Mouse (Mus musculus): Measurements from ENCODE around the gene Foxp1. TPM values are rescaled to one million over a fixed set of nuclear protein-coding genes. Genes with fewer than 3 reads are reported as not detected.
A peak's percentile ranks its signal among the peaks of the same experiment; 100 is the strongest.

Gene Foxp1
- total RNA-seq, 2 experiments from 2014 or later, result 133 to 135 TPM

DNA sequence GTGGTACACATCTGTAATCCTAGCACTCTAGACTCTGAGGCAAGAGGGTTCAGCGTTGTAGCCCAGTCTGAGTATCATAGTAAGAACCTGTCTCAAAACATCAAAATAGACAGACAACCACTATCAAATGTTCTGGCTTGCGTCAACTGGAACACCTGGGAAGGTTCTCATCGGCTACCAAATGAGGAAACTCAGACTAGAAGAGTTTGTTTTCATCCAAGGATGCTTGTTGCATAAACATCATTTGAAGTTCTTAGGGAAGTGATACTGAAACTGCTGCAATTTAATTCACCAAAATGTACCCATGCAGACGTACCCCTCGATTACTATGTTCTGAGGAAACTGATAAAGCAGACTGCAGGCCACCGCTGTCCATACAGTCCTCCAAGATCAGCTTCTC, 222.3 kb downstream of the Foxp1 start:
- DNase-seq (ENCODE audit: low spot score in 2 of 2), result no peak

- DNase-seq (ENCODE audit: low spot score in 2 of 2), result no peak
Measured at GRCm38 (mm10) chr6:99299196-99299595, 223.3 kb downstream of the Foxp1 start.

DNA sequence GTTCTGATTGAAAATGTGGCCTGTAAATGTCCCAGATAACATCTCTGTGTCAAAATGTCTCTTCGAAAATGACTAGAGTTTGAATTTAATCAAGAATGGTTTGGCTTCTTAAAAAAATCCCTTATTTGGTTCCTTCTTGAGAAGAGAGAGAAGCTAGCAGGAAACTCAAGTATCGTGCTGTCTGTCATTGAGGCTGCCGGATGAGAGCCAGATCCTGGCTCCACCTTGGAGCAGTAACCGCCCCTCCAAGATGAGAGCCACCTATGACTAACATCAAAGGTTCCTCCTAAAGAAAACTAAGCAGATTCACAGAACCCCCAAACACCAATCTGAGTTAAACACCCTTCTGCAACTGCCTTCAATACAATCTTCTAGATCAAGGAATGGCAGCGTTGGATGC, 225.0 kb downstream of the Foxp1 start:
- no peak for DNase-seq (ENCODE audit: low spot score in 2 of 2)

GRCm38 (mm10) chr6:99295495-99295894, 227.0 kb downstream of the Foxp1 start:
- peak; percentile 22 to 70 for DNase-seq (ENCODE audit: low spot score in 2 of 2)

DNA sequence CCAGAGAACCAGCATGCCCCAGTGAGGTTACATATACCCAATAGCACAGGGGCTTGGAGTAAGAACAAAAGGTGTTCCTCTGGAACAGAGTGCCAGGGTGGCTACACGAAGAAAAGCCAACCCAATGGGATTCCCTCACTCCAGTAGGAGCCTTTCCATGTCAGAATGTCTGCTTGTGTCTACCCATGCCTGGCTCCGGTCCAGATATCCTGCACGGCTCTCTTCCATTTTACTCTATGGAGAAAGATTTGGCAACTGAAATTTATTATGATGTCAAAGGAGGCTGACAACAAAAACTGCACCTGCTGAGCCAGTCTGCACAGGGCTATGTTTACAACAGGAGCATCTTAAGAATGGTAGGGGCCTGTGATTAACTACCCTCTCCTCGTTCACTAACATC, 233.3 kb downstream of the Foxp1 start:
- no peak for DNase-seq (ENCODE audit: low spot score in 2 of 2)

DNA sequence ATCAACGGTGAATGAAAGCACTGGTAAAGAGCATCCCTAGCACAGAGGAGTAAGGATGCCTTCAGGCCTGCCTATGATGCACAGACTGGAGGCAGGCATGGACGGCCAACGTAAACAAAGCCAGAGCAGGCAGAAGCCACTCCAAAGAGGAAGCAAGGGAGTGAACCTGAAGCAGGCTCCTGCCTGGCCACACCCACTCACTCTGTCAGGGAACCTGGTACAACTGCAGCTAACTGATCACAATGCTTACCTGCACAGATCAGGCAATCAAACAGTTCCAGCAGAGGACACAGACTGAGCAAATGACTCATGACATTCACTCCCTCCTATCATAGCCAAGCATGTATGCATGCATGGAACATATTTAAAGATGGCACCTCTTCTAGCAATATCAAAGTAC, 237.5 kb downstream of the Foxp1 start:
- no peak for DNase-seq (ENCODE audit: low spot score in 2 of 2)

DNA sequence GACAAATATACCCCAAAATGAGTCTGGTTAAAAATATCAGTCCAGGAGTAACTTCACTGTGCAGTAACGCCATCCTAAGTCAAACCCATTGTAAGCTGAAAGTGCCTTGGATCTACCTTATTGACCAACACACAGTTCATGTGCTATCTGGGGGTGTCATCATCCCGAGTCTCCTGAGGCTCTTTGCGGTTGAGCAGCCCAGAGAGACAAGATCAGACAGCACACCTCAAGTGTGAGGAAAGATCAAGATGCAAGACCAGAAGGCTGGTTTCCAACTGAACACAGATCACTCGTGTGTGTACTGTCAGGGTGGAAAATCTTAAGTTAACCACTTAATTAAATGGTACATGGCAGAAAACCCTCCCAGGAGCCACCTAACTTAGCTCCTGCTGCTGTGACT, 238.5 kb downstream of the Foxp1 start:
- DNase-seq (ENCODE audit: low spot score in 2 of 2), result no peak

GRCm38 (mm10) chr6:99282866-99283657, 239.5 kb downstream of the Foxp1 start:
- no peak for DNase-seq (ENCODE audit: low spot score in 2 of 2)

GRCm38 (mm10) chr6:99281433-99281832, 241.1 kb downstream of the Foxp1 start:
- DNase-seq (ENCODE audit: low spot score in 2 of 2), result no peak

DNA sequence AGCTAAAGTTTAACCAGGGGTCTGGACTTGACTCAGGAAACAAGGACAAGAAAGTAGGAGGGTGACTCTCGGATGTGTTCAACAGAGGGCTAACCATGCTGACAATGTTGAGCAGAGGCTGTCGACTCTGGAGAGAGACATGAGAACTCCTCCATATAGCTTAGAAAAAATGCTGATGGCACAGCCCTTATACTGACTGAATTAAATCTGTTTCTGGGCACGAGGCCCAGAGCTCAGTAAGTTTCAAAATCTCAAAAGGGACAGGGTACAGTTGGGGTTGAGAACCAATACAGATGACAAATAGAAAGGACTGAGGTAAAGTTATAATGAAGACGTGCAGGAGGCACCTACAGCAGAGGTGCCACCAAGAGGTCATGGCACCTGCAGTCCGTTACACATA, 241.9 kb downstream of the Foxp1 start:
- no peak for DNase-seq (ENCODE audit: low spot score in 2 of 2)

- DNase-seq (ENCODE audit: low spot score in 2 of 2), result no peak
Measured at GRCm38 (mm10) chr6:99277251-99277650, 245.3 kb downstream of the Foxp1 start.

GRCm38 (mm10) chr6:99276297-99276653, 246.2 kb downstream of the Foxp1 start:
- DNase-seq (ENCODE audit: low spot score in 2 of 2), result no peak

- DNase-seq (ENCODE audit: low spot score in 2 of 2), result no peak
Measured at GRCm38 (mm10) chr6:99275381-99276296, 246.9 kb downstream of the Foxp1 start.

- no peak for DNase-seq (ENCODE audit: low spot score in 2 of 2)
Measured at GRCm38 (mm10) chr6:99274667-99275066, 247.9 kb downstream of the Foxp1 start.

DNA sequence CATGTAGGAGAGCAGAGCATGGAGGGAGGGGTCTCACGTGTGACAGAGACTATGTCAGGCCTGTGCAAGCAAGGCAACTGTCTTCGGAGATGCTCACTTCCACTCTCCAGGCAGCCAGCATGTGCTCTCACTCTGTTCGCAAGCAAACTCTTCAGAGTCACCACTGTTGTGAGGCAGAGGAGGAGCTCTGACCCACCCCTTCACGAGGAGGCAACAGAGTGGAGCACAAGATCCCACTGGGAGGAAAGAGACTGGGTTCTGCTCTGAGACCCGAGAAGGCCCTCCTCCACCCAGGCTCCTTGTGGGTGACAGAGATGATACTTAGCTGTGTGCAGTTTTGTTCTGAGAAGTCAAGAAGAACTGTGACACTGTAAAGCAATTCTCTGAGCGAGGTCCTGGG, 248.3 kb downstream of the Foxp1 start:
- no peak for DNase-seq (ENCODE audit: low spot score in 2 of 2)

GRCm38 (mm10) chr6:99273177-99273576, 249.3 kb downstream of the Foxp1 start:
- DNase-seq (ENCODE audit: low spot score in 2 of 2), result no peak

GRCm38 (mm10) chr6:99272174-99272573, 250.3 kb downstream of the Foxp1 start:
- no peak for DNase-seq (ENCODE audit: low spot score in 2 of 2)

- no peak for DNase-seq (ENCODE audit: low spot score in 2 of 2)
Measured at GRCm38 (mm10) chr6:99271741-99272140, 250.8 kb downstream of the Foxp1 start.

- peak; percentile 31 to 60 for DNase-seq (ENCODE audit: low spot score in 2 of 2)
Measured at GRCm38 (mm10) chr6:99269921-99270320, 252.6 kb downstream of the Foxp1 start.

DNA sequence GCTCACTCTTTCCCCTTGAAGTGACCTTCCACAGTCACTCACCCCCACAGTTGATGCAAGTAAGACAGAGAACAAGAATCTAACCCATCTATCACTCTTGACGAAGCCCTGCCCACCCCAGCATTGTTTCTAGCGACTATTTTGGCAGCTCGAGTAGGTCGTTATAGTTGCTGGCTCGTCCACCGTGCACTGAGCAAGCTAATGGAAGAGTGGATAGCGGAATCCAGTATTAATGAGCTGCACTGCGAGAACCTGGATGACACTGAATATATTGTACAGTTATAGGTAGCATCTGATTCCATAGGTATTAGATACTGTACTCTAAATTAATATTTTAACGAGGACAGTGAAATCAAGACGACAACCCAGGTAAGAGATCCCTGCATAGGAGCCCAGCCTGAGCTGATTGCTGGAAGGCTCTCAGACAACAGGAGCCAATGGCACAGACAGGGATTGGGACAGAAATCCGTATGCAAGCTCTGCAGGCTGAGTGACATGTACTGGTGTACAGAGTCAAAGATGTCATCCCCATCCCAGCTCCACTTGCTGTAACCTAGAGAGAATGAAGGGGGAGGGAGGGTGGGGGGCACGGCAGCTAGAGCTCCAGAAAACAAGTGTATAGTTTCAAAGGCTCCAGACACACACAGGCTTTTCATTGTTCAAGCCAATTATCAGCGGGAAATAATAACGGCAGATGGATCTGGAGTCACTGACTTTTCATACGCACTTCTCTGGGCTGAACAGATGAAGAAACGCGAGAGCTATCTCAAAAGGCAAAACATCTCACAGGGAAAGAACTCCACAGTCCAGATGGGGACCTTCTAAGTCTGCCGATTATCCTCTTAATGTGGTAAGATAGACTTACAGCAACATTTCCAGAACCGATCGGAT, 254.1 kb downstream of the Foxp1 start:
- no peak for DNase-seq (ENCODE audit: low spot score in 2 of 2)

- peak; percentile 8 to 26 for DNase-seq (ENCODE audit: low spot score in 2 of 2)
Measured at GRCm38 (mm10) chr6:99265945-99266656, 256.4 kb downstream of the Foxp1 start.

All from left cerebral cortex, adult 18-20 months (tissue).